Mouse (Mus musculus): Measurements from ENCODE around the gene Arid1b. TPM values are rescaled to one million over a fixed set of nuclear protein-coding genes. Genes with fewer than 3 reads are reported as not detected.

Arid1b gene
- polyA plus RNA-seq, 1 experiment from 2014 or later: 7.2 TPM

DNA sequence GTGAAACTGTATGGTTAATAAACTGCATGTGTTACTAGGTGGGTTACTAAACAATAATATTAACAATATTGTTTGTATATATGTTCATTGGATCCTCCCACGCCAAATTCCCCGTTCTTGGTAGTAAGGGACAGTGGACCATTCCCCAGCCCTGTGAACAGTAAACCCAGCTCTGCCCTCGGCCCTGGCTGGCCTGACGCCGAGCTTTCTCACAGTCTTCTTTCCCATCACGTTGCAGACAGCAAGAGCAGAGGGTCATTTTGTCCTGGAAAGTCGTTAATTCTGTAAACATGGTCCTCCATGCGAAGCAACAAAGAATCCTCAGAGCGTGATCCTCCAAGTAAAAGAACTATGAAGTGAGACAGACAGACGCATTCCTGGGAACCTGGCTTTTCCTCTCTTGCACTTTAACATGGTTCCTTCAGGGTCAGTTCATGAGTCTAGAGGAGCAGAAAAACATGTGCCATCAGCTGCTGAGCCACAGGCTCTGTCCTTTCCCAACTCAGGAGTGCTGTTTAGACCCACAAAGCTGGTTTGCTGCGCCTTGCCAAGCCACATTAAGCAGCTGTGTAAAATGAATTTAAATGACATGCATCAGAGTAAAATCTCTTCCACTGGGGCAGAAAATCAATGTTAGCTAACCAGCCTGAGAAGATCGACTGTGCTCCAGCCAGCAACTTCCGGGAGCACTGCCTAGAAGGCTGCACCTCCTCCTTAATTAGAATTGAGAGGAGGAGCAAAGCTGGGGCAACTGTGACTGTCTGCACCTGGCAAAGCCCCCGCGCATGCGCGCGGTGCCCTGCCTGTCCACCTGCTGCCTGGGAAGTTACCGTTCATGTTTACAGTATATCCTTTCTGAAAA, 301.2 kb downstream of the Arid1b start:
- no peak for TF ChIP-seq CTCF (IDR thresholded peaks at IDR 0.05)
- TF ChIP-seq EP300 (IDR thresholded peaks at IDR 0.05): no peak
- Histone ChIP-seq H3K9ac (replicated peaks; ENCODE audit: low read depth) (no peak overlapping the region), H3K4me2 (replicated peaks; ENCODE audit: low read depth, low read length) (no peak overlapping the region), H3K4me1 (ENCODE audit: insufficient read depth, low read depth, low read length) (peaks cover 8% of the 10 kb centered on the region; the same call in 1 of the 2 replicates), H3K9me3 (ENCODE audit: low read length) (no peaks in the 10 kb centered on the region), H3K36me3 (ENCODE audit: insufficient read depth, low read length) (0 out of 2 replicates have a peak, but pooled peaks cover 20% of the 10 kb centered on the region), H3K4me3 (ENCODE audit: low read depth, low read length) (no peak overlapping the region), H3K27me3 (replicated peaks; ENCODE audit: insufficient read depth, low read length) (no peaks in the 10 kb centered on the region), H3K27ac (ENCODE audit: low read length) (no peak overlapping the region)
- 55% methylated on average over 19 of the region's 19 CpGs for WGBS
- peak; percentile 70 for DNase-seq (ENCODE audit: low spot score)
- peak; percentile 64 for ATAC-seq

DNA sequence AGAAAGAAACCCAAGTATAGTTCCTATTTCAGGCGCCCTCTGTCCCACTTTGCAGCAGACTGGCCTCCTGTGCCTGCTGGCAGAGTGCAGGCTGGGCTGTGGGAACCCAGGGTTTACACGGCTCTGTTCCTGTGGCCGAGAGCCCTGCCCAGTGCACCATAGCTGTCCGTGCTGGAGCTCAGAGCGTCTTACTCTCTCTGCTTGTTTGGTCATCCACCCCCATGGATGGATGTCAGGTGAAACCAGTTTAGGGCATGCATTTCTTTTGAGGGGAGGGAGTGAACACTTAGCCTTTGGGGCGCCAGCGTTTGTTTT, 301.8 kb downstream of the Arid1b start:
- no peak overlapping the region for H3K4me3 ChIP-seq (ENCODE audit: low read depth, low read length)
- peak; percentile 32 for ATAC-seq

DNA sequence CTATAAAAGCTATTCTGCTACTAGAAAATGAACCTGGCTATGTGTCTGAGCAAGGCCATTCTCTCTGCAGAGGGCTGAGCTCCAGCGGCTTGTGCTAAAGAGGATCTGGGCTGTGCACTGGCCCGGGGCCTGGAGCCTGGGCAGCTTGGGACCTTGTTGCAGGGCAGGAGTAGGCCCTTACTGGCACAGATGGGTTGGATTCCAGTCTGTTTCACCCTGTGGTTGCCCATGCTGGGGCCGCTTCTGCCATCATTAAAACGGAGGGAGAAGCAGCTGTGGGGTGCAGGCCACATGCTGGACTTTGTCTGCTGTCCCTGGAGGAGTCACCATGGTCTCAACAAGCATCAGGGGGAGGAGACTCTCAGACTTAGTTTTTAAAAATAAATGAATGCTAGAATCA, 303.4 kb downstream of the Arid1b start:
- DNase-seq (ENCODE audit: low spot score): no peak
- no peaks in the 10 kb centered on the region for H3K9me3 ChIP-seq (ENCODE audit: low read length)
- no peaks in the 10 kb centered on the region for H3K27me3 ChIP-seq (replicated peaks; ENCODE audit: insufficient read depth, low read length)
- ATAC-seq: no peak
- H3K4me1 ChIP-seq (ENCODE audit: insufficient read depth, low read depth, low read length): peaks cover 8% of the 10 kb centered on the region; the same call in 1 of the 2 replicates
- no peak overlapping the region for H3K27ac ChIP-seq (ENCODE audit: low read length)
- no peak overlapping the region for H3K9ac ChIP-seq (replicated peaks; ENCODE audit: low read depth)
- 0 out of 2 replicates have a peak, but pooled peaks cover 10% of the 10 kb centered on the region for H3K36me3 ChIP-seq (ENCODE audit: insufficient read depth, low read length)
- WGBS: 83% methylated on average over 4 of the region's 4 CpGs
- no peak overlapping the region for H3K4me3 ChIP-seq (ENCODE audit: low read depth, low read length)
- H3K4me2 ChIP-seq (replicated peaks; ENCODE audit: low read depth, low read length): no peak overlapping the region
- TF ChIP-seq EP300 (IDR thresholded peaks at IDR 0.05) (no peak), CTCF (IDR thresholded peaks at IDR 0.05) (no peak)

More for the DNA sequence above, 301.8 kb downstream of the Arid1b start:
- 74% methylated on average over 7 of the region's 7 CpGs for WGBS
- H3K4me2 ChIP-seq (replicated peaks; ENCODE audit: low read depth, low read length): no peak overlapping the region
- H3K9ac ChIP-seq (replicated peaks; ENCODE audit: low read depth): no peak overlapping the region
- no peaks in the 10 kb centered on the region for H3K27me3 ChIP-seq (replicated peaks; ENCODE audit: insufficient read depth, low read length)
- TF ChIP-seq CTCF (IDR thresholded peaks at IDR 0.05) (no peak), EP300 (IDR thresholded peaks at IDR 0.05) (no peak)
- peaks cover 8% of the 10 kb centered on the region; the same call in 1 of the 2 replicates for H3K4me1 ChIP-seq (ENCODE audit: insufficient read depth, low read depth, low read length)
- H3K36me3 ChIP-seq (ENCODE audit: insufficient read depth, low read length): 0 out of 2 replicates have a peak, but pooled peaks cover 19% of the 10 kb centered on the region
- DNase-seq (ENCODE audit: low spot score): no peak
- no peaks in the 10 kb centered on the region for H3K9me3 ChIP-seq (ENCODE audit: low read length)
- H3K27ac ChIP-seq (ENCODE audit: low read length): no peak overlapping the region

DNA sequence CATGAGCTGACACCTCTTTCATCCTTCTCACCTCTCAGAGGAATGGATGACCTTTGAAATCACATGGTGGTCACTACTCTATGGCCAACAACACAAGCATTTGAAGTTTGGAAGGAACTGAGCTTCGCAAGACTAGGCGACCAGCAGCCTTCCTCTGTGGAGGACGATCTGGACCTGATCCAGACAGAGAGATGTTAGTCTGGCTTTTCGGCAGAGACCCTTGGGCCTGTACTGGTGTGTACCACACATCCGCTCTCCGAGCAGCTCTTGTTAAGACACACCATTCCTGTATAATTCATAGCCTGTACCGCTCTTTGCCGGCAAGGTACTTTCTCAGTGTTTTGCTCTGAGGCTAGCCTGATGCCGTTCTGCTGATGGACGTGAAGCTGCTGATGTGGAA, 303.9 kb downstream of the Arid1b start:
- no peak for TF ChIP-seq CTCF (IDR thresholded peaks at IDR 0.05)
- no peak for TF ChIP-seq EP300 (IDR thresholded peaks at IDR 0.05)
- WGBS: 86% methylated on average over 10 of the region's 10 CpGs

DNA sequence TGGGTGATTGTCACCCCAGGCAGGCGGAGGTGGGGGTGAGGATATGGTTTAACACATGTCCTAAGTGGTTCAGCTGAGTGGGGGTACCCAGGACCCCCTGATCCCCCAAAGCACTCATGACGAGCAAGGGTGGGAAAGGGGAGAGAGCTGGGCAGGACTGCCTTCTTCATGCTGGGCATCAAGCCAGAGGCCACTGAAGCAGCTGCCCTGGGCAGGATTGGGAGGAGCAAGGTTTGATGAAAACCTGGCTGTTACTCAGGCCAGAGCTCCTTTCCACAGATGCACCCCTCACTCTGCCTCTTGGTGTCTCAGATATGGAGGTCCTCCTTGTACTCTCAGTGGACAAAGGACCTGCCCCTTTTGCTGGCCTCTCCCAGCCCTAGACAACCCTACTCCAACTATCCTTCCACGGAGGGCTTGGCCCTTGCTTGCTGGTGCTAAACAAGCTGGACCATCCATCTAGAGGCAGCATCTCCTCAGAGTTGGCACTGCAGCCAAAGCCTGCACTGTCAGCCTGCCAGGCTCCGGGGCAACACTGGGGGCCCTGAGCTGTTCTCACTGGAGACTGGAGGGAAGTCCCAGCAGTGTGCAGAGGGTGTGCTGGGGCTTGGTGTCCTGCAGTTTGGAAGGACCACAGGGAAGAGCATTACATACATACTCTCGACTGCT, 304.9 kb downstream of the Arid1b start:
- DNase-seq (ENCODE audit: low spot score) (peak; percentile 6), ATAC-seq (no peak)
- H3K36me3 ChIP-seq (ENCODE audit: insufficient read depth, low read length): 0 out of 2 replicates have a peak, but pooled peaks cover 8% of the 10 kb centered on the region
- no peak overlapping the region for H3K4me3 ChIP-seq (ENCODE audit: low read depth, low read length)
- H3K4me2 ChIP-seq (replicated peaks; ENCODE audit: low read depth, low read length): no peak overlapping the region
- no peak overlapping the region for H3K9ac ChIP-seq (replicated peaks; ENCODE audit: low read depth)
- no peak for TF ChIP-seq EP300 (IDR thresholded peaks at IDR 0.05)
- no peak for TF ChIP-seq CTCF (IDR thresholded peaks at IDR 0.05)
- H3K27me3 ChIP-seq (replicated peaks; ENCODE audit: insufficient read depth, low read length): no peaks in the 10 kb centered on the region
- H3K27ac ChIP-seq (ENCODE audit: low read length): no peak overlapping the region
- 59% methylated on average over 5 of the region's 5 CpGs for WGBS
- peaks cover 8% of the 10 kb centered on the region; the same call in 1 of the 2 replicates for H3K4me1 ChIP-seq (ENCODE audit: insufficient read depth, low read depth, low read length)
- no peaks in the 10 kb centered on the region for H3K9me3 ChIP-seq (ENCODE audit: low read length)

More for the DNA sequence above, 303.9 kb downstream of the Arid1b start:
- no peak overlapping the region for H3K4me2 ChIP-seq (replicated peaks; ENCODE audit: low read depth, low read length)
- DNase-seq (ENCODE audit: low spot score): no peak
- H3K36me3 ChIP-seq (ENCODE audit: insufficient read depth, low read length): 0 out of 2 replicates have a peak, but pooled peaks cover 10% of the 10 kb centered on the region
- H3K27ac ChIP-seq (ENCODE audit: low read length): no peak overlapping the region
- peaks cover 8% of the 10 kb centered on the region; the same call in 1 of the 2 replicates for H3K4me1 ChIP-seq (ENCODE audit: insufficient read depth, low read depth, low read length)
- H3K9me3 ChIP-seq (ENCODE audit: low read length): no peaks in the 10 kb centered on the region
- no peaks in the 10 kb centered on the region for H3K27me3 ChIP-seq (replicated peaks; ENCODE audit: insufficient read depth, low read length)
- no peak overlapping the region for H3K4me3 ChIP-seq (ENCODE audit: low read depth, low read length)
- no peak overlapping the region for H3K9ac ChIP-seq (replicated peaks; ENCODE audit: low read depth)
- no peak for ATAC-seq

Measured in lung, postnatal 0 days (tissue).